Mouse (Mus musculus): ENCODE data around the gene Fahd2a.

Fahd2a gene

DNA sequence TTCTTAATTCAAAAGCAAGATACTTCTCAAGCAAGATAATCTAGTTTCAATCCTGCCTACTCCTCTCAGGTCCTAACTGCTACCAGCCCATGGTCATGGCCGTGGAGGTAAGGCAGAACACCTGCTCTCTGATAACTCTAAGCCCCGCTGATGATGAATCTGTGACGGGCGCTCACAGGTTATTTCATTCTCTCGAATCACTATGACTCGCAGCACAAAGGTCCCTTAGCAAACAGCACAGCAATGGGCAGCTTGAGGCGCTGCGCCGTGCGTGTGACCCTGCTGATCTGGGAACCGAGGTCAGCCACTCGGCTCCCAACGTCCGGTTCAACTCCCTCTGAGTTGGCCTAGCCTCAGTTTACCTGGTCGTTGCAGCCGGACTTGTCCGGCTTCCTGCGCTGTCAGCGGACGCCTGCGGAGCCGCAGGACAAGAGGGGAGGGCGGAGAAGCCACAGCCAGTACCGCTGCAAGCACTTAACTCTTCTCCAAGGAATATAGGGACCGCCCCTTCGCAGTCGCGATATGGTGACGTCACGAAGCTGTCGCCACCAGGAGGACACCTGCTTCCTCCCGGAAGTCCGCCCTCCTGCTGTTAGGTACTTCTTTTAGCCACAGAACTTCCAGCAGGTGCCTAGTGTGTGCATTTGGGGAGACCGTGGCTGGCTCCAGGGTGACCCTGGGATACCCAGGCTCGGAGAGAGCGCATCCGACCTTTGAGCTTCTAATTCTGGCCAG is at the start of gene Fahd2a:
Gene Fahd2a, minus strand, starts transcription at position 511 of the 735 bp plus-strand sequence.
- peak; percentile 76 to 85 for DNase-seq (ENCODE audit: low spot score in 2 of 2)

DNA sequence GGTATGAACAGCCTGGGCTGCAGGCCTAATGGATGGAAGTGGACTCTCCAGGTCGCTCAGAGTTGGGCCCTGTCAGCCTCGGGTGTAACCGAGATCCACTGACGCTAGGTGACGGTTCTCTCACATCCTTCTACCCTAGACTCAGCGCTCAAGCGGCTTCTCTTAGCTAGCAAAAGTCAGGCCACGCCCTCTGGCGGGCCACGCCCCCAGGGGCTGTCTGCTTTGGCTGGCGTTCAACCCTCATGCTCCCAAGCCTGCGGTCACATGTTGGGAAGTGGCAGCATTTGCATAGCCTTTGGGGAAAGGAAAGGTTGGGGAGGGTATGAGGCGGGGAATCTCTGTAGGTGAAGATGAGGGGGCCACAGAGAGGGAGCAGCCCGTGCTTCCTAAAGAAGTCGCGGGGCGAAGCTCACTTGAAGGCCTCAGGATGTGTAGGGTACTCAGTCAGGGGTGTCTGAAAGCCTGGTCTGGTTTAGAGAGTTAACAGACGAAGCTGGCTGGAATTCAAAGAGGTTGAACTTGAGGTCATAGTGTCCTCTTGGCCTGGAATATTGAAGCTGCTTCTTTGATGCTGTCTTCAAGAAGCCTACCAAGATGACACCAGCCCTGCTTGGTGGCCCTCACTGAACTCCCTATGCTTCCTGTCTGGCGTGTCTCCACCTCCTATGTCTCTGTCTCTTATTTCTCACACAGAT is 40.3 kb upstream of the Fahd2a start:
- DNase-seq (ENCODE audit: low spot score in 2 of 2), result peak; percentile 42 to 55

DNA sequence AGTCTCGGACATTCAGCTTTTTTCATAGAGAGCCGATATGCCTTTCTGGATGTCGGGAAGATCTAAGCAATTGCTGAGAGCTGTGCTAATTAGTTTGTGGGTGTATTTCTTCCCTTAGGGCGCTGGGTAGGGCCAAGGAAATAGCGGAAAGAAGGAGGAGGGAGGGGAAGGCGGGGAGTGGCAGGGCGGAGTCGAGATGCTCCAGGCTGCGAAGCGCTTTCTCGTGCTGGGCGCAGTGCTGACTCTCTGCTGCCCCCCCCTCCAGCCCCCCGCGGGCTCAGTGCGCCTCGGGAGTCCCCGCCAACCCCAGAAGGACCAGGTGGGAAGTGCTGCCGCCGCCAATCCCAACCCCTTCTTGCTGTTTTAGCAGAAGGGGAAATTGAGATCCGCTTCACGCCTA is 38.6 kb upstream of the Fahd2a start:
- no peak for DNase-seq (ENCODE audit: low spot score in 2 of 2)

DNA sequence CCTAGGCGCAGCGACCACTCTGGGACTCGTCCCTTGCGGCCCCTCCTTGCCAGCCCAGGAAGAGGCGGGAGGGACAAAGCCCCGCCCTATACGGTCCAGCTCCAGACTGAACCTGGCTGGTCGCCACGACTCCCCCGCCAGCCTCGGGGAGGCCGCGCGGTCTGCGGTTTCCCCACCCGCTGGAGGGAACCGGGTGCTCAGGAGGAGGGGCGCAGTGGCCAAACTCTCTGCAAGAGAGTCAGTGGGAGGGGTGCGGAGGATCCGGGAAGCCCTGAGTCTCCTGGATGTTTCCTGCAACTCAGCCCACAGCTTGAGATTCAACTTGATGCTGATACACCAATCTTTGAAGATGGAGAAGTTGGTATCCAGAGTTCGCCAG is 38.2 kb upstream of the Fahd2a start:
- DNase-seq (ENCODE audit: low spot score in 2 of 2), result peak; percentile 61 to 75

DNA sequence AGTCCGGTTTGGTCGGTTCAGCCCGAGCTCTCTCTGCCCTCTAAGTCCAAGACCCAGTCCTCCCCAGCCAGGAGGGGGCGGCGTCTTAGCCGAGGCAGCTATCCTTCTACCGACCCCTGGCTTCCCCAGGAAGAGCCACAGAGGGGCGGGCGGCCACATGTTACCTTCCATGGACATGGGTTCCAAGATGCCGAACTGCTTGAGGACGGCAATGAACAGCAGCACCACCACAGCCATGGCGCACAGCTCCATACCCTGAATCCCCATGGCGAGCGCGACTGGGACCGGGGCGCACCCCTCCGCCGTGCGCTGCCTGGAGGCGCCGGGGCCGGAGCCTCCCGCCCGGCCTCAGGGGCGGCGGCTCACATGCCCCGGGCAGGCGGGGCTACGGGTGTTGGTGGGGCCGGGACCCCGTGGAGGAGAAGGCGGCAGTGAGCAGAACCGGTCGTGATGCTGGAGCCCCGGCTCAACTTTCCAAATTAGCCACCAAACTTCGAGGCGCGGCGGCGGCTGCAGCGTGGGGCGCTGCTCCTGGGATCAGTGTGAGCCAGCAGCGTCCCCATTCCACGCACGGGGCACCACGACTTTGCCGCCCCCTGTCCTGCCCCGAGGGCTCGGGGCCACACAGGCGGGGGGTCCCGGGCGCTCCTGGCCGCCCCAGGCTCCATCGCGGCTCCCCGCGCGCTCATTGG is 37.6 kb upstream of the Fahd2a start:
- DNase-seq (ENCODE audit: low spot score in 2 of 2), result peak in 1 of 2 experiments; percentile 37

DNA sequence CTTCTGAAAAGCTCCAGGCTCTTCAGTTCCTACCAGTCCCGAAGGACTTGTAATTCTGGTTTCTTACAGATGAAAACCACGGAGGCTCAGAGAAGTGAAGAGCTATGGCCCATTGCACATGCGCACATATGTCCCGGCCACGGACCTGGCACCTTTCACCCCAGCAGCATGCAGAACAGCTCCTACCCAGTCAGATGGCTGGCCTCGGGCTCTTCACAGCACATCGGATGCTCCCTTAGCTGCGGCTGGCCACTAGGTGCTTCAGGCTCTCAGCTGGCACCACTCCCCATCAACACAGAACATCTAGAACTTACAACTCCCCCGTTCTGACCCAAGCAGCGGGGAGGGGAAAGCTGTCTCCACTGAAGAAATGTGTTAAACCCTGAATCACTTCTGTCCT is 35.4 kb upstream of the Fahd2a start:
- no peak for DNase-seq (ENCODE audit: low spot score in 2 of 2)

DNA sequence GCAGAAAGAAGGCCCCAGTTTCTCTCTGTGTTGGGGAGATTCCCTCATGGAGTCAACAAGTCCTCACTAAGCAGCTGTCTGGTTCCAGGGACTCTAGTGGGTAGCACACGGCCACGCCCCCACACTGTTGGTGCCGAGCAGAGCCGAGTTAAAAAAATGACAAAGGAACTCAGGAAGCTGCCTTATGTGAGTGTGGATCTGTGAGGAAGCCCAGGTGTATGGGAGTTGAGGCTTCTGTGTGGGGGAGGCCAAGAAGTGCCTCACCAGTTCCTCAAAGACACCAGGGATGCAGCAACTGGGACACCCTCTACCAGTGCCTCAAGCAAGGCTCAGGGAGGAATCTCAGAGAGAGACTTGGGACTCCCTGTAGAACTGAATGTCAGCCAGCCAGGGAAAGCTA is 34.8 kb upstream of the Fahd2a start:
- DNase-seq (ENCODE audit: low spot score in 2 of 2), result no peak

DNA sequence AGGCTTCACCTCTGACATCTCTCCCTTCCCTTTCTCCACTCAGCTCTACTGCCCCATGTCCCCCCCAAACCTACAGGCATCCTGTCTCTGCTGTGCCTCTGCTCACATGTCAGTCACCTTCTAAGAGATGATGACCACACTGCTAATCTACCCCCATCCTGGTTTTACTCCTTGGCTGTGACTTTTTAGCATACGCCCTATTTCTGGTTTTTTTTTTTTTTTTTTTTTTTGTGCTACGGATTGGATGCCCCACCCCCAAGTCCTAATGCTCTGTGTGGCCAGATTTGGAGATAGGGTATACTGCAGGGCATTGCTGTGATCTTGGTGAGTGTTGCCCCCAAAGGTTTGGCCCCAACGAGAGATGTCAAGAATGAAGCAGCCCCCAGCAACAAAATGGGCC is 27.9 kb upstream of the Fahd2a start:
- no peak for DNase-seq (ENCODE audit: low spot score in 2 of 2)

DNA sequence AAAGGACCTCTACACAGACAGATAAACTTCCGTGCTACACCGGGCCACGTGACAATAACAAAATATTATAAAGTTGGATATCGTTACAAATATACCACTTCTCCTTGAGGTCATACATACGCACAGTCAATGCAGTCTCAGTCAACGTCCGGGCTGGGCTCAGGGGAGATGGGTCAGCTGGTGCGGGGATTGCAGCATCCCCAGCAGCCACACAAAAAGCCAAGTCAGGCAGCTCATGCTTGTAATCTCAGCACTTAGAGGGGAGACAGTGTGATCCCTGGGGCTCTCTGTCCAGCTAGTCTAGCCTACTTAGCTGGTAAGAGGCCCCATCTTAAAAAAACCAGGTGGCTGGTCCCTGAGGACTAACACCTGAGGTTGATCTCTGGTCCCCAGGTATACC is 26.9 kb upstream of the Fahd2a start:
- DNase-seq (ENCODE audit: low spot score in 2 of 2), result no peak

DNA sequence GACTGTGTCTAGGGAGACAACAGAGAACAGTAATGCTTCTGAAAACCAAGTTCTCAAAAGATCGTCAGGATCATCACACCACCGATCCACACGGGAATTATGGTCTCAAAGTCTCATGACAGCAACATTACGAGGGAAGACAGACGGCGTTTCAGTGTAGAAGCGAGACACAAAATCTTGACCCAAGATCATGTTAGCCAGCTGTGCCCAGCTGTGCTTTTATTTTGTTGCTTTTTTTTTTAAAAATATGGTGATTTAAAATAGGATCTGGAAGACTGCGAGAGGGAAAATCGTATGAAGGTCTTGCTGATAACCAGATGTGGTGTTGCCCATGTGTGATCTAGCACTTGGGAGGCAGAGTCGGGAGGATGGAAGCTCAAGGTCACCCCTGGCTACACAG is 26.3 kb upstream of the Fahd2a start:
- DNase-seq (ENCODE audit: low spot score in 2 of 2), result no peak

DNA sequence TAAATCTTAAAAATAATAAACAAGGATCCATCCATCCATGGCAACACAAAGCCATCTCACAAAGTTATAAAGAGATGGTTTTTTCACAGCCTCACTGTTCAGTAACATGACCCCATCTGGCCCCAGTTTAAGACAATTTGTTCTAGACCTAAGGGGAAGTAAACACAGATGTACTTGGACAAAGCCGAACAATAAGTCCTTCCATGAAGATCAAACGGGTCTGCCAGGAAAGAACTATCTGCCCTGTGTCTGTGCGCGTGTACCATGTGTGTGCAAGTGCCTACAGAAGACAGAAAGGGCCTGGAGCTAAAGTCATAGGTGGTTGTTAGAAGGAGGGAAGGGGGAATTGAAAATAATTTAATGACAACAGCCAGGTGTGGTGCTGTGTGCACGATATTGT is 25.8 kb upstream of the Fahd2a start:
- DNase-seq (ENCODE audit: low spot score in 2 of 2), result no peak

DNA sequence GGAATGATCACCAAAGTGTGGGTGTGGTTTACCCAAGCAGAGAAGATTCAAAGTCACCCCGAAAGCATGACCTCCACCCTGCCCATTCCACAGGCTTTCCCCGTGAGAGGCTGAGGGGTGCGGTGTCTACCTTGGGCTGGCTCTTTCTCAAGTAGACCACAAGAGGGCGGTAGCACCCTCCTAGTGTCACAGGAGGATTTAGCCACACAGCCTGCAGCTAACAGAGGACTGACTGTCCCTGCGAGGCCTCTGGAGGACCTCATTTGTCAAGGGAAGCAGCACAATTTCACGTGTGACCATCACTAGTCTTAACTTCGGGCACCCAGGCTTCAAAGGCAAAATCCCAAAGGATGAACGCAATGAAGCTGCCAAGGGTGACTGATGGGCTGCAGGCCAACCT is 17.9 kb upstream of the Fahd2a start:
- DNase-seq (ENCODE audit: low spot score in 2 of 2), result peak; percentile 31 to 40

DNA sequence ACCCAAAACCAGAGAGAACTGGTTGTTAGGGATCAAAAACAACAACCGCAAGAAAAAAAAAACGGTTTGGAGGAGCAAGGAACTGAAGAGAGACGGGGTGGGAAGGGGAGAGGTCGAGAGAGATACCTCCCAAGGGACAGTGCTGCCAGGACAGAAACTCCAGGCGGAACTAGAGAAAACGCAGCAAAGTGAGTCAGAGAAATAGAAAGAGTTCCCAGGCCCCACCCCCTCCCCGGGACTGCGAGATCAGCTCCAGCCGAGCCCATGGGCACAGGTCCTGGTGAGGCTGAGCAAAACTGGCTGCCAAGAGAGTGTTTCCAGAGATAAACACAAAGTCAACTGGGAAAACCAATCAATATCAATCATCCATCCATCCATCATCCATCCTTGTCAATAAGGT is 17.0 kb upstream of the Fahd2a start:
- DNase-seq (ENCODE audit: low spot score in 2 of 2), result no peak

DNA sequence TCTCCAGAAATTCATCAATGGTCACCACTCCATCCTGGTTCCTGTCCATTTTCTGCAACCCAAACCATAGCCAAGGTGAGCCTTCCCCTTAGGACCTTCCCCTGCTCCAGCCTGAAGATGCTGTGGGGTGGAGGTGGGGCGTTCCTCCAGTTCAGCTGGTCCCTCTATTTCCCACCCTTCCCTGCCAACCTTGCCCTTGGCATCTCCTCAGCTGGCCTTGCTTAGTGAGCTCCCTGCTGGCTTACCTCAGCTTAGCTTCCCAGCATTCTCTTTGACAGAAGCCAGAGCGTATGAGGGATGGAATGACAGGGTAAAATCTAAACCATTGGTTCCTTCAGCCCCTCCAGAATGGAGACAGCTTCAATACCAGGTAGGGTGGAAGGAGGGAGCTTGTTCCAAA is 15.0 kb upstream of the Fahd2a start:
- DNase-seq (ENCODE audit: low spot score in 2 of 2), result no peak

DNA sequence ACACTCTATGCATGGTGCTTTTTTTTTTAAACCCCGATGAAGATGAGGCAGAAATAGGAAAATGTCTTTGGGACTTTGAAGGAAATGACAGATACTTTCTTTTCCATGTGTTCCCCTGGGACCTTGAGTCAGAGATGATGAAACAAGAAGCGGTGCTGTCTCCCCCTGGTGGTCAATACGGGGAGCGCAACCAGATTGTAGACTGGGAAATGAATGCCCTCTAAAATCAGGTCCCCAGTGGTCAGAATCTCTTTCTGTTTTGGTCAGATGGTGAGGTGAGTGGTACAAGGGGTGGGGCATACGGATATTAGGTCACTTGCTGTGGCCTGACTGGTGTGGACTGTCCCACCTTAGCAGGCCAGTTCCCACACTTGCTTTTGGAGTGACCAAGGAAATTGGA is 9.4 kb upstream of the Fahd2a start:
- DNase-seq (ENCODE audit: low spot score in 2 of 2), result peak; percentile 39 to 58

DNA sequence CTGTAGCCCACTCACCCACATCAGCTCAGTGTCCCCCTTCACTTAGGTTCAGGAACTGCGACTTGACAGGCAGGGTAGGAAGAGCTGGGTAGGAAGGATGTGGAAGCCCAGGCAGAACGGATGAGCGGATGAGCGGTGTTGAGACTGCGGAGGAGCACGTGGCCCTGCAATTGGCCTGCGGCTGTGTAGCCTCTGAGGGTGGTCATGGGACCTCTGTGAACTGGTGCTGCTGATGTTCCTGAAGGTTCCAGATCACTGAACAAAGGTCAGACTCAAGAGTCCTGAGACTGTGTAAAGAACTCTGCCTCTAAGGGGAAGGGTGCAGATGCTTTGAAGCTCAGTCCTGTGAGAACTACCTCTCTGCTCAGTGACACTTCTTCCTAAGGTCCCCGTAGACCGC is 8.8 kb upstream of the Fahd2a start:
- no peak for DNase-seq (ENCODE audit: low spot score in 2 of 2)

DNA sequence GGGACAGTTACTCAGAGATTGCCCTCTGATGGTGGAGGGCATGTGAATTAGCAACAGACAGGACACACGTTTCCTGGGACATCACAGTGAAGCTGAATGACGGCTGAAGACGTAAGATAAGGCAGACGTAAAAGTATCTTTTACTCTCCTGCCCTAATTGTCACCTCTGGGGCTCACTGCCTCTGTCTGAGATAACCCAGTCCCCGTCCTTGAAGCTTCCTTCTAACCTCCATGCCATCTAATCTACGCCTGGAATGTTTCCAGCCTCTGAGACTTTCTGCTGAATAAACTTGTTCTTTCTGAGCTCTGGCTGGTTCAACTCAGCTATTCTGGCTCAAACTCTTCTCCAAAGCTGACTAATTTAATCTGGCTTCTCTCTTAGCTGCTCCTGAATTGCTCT is 7.4 kb upstream of the Fahd2a start:
- DNase-seq (ENCODE audit: low spot score in 2 of 2), result no peak

DNA sequence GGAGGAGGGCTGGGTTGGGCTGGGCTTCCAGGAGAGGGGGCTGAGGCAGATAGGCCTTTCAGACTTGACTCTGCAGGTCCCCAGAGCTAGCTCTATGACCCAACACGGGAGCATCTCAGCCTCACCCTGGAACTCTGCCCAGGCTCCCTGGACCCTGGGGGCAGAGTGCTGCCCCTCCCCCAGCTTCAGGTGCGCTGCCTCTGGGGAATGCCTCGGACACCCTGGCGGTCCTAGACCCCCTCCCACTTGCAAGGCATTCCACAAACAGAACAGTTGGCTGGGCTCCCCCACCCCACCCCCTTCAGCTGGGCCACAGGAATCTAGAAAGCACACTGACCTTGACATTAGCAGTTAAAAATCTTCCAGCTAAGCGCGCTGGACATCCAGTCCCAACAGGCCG is 5.3 kb upstream of the Fahd2a start:
- no peak for DNase-seq (ENCODE audit: low spot score in 2 of 2)

DNA sequence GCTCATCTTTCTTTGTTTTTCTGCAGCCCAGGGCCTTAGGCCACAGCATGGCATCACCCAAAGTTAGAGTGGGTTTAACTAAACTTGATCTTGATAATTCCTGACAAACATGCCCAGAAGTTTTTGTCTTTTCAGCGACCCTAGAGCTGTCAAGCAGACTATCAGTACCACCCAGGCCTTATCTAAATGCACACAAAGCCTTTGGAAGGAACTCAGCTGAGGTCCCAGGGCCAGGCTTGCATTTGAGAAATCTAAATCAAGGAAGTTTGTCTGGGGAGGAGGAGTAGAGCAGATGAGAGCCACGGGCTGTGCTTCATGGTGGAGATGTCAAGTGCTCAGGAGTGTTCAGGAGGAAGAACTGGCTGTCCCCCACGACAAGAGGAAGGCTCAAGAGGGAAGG is 2.5 kb upstream of the Fahd2a start:
- no peak for DNase-seq (ENCODE audit: low spot score in 2 of 2)

DNA sequence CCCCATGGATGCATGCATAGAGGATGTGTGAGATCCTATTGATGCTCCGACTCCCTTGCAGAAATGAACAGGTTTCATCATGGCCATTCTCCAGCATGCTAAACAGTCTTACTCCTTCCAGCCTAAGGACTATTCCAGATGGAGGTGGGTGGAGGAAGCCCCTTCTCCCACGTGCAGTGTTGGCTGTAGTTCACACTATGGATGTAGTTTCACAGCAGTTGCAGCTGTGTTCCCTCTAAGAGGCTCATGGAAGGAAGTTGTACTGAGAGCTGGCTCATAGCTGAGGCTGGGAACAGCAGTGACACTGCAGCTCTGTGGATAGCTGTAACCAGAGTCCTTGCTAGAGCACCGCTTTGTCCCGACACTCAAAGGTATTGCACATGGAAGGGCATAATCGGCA is 6.7 kb downstream of the Fahd2a start:
- DNase-seq (ENCODE audit: low spot score in 2 of 2), result no peak

DNA sequence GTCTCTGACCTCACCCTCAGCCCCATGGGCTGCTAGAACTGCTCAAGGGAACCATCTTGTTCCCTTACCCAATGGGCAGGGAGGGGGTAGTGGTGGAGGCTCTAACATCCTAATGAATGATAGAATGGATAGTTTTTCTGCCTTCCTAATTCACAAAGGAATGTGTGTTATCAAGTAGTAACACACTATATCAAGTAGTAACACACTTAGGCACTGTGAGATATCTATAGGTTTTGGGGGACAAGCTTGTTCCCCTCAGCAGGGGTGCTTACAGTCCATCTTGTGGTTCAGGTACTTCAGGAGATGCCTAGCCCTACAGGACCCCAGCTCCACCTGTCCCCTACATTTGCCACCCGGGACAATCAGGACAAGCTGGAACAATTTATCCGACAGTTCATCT is 8.8 kb downstream of the Fahd2a start:
- no peak for DNase-seq (ENCODE audit: low spot score in 2 of 2)

DNA sequence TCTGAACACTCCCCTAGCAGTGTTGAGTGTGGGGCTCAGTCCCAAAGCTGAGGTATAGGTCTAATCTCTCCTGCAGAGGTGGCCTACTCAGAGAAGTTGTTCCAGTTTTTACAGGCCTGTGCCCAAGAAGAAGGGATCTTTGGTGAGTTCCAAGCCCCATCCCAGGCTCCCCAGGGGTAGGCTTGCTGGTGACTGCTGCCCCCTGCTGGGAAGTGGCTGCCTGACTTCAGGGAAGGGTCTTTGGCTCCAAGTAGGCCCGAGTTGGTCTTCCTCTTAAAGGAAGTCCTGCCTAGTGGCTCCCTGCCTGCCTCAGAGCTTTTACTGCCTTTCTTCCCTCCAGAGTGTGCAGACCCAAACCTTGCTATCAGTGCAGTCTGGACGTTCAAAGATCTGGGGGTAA is 9.2 kb downstream of the Fahd2a start:
- DNase-seq (ENCODE audit: low spot score in 2 of 2), result peak in 1 of 2 experiments; percentile 16

Data from urinary bladder, adult 18-20 months (tissue).